Mouse (Mus musculus) hindbrain, embryonic 10.5 days (tissue): Measurements from ENCODE around the gene Lamtor4. TPM values are rescaled to one million over a fixed set of nuclear protein-coding genes. Genes with fewer than 3 reads are reported as not detected.
A peak's percentile ranks its signal among the peaks of the same experiment; 100 is the strongest.
"Not testable (repeated sequence)": the region's sequence is repeated elsewhere in the genome, so short reads cannot be mapped to it uniquely, and the experiment has no call there.

Experiments
- DNase-seq: peaks from one replicate; pipeline ENCODE4 v3.0.0-alpha.2; 2017; ENCODE audit warnings: low spot score
- H3K27ac ChIP-seq: fragments of 300-500 bp; sonication (generic); 2 replicates; pipeline ENCODE4 v1.5.1; 2016; ENCODE audit warnings: mild to moderate bottlenecking, moderate library complexity
- H3K27me3 ChIP-seq: fragments of 300-500 bp; sonication (generic); 2 replicates; pipeline ENCODE4 v1.6.1; 2016; ENCODE audit warnings: mild to moderate bottlenecking; ENCODE audit not compliant: poor library complexity, insufficient read depth, severe bottlenecking
- H3K36me3 ChIP-seq: fragments of 300-500 bp; sonication (generic); 2 replicates; pipeline ENCODE4 v1.6.1; 2016; ENCODE audit warnings: mild to moderate bottlenecking, moderate library complexity
- H3K4me1 ChIP-seq: fragments of 300-500 bp; sonication (generic); replicated peaks from 2 replicates; pipeline ENCODE4 v1.6.1; 2016; ENCODE audit warnings: mild to moderate bottlenecking
- H3K4me3 ChIP-seq: fragments of 300-500 bp; sonication (generic); 2 replicates; pipeline ENCODE4 v1.5.1; 2016; ENCODE audit warnings: mild to moderate bottlenecking, moderate library complexity
- H3K9me3 ChIP-seq: fragments of 300-500 bp; sonication (generic); 2 replicates; pipeline ENCODE4 v1.6.1; 2016; ENCODE audit warnings: mild to moderate bottlenecking, moderate library complexity
- WGBS: fragments of 180-500 bp; shearing (Covaris S2); methylation state at CpG from one replicate; pipeline ENCODE4 v1.1.7; 2016; 5-methylcytosine and 5-hydroxymethylcytosine counted together
- polyA plus RNA-seq: library from polyadenylated mRNA; unstranded; fragments of >200 nt; fragmentation: Nextera tagmentation; extraction: Ambion mirVana; gene quantifications from 2 replicates; pipeline ENCODE4 v1.2.1, GENCODE M21; 2016

Lamtor4 gene
- polyA plus RNA-seq = 49.5 and 63.6 TPM in 2 replicates

GRCm38 (mm10) chr5:138255353-138256093, at the start of gene Lamtor4:
Gene Lamtor4, plus strand, starts transcription at chr5:138255482.
- Histone ChIP-seq H3K27me3 (no peaks in the 10 kb centered on the region), H3K9me3 (0 out of 2 replicates have a peak, but pooled peaks cover 3% of the 10 kb centered on the region), H3K4me1 (peaks cover 26% of the 10 kb centered on the region), H3K27ac (peak within 1 kb of the TSS; percentile 86), H3K36me3 (peaks cover 35% of the 10 kb centered on the region), H3K4me3 (peak within 1 kb of the TSS; percentile 84)
- peak; percentile 91 for DNase-seq
- under 1% methylated on average over 38 of the region's 38 CpGs for WGBS

GRCm38 (mm10) chr5:138207253-138207652, 48.0 kb upstream of the Lamtor4 start:
- Histone ChIP-seq H3K27ac (no peak overlapping the region), H3K9me3 (peaks cover 16% of the 10 kb centered on the region), H3K36me3 (no peaks in the 10 kb centered on the region), H3K27me3 (no peaks in the 10 kb centered on the region), H3K4me1 (no peaks in the 10 kb centered on the region), H3K4me3 (no peak overlapping the region)
- 88% methylated on average over 1 of the region's 1 CpGs for WGBS
- no peak for DNase-seq

DNA sequence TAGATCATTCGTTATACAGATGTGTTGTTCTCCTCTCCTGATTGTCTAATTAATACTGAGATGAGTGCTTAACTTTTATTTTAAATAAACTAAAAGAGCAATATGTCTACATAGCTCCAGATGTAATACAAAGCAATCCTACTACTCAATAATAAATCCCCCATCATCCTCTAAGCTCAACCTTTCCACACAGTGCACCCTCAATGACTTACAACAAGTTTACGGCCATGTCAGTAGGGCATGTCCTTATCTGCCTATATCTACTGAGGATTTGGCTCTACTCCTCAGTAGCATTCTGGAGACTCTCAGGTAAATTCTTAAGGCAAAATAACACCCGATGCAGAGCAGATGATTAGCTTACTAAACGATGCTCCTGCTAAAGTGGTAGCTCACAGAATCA, 47.4 kb upstream of the Lamtor4 start:
- WGBS = 89% methylated on average over 4 of the region's 4 CpGs
- no peaks in the 10 kb centered on the region for H3K27me3 ChIP-seq

DNA sequence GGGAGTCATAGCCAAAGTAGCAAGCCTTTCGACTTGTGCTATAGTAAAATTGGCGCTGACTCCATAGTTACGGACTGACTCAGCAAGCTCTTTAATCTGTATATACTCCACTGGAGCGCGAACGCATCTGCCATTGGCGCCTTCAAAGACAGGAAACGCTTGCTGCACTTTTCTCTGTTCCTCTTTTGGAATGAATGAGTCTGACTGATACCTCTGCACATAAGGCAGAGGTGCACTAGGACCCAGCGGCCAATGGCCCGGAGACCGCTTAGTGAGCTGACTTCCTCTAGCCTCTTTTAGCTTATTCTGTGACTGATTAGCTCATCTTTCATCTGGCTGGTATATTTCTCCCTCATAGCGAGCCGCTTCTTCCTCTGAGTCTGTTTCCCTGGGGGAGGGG, 38.6 kb upstream of the Lamtor4 start:
- H3K9me3 ChIP-seq = peaks cover 41% of the 10 kb centered on the region
- DNase-seq, H3K36me3 ChIP-seq, H3K27me3 ChIP-seq, H3K4me1 ChIP-seq, H3K27ac ChIP-seq, H3K4me3 ChIP-seq: not testable (repeated sequence)
- WGBS = 93% methylated on average over 13 of the region's 13 CpGs

More for the DNA sequence above, 47.4 kb upstream of the Lamtor4 start:
- no peak for DNase-seq
- H3K9me3 ChIP-seq = peaks cover 19% of the 10 kb centered on the region
- H3K4me1 ChIP-seq = no peaks in the 10 kb centered on the region
- H3K27ac ChIP-seq = no peak overlapping the region
- H3K36me3 ChIP-seq = no peaks in the 10 kb centered on the region
- no peak overlapping the region for H3K4me3 ChIP-seq

- WGBS = 80% methylated on average over 2 of the region's 2 CpGs
- Histone ChIP-seq H3K4me3 (no peak overlapping the region), H3K27me3 (no peaks in the 10 kb centered on the region), H3K36me3 (no peaks in the 10 kb centered on the region), H3K4me1 (no peaks in the 10 kb centered on the region), H3K27ac (no peak overlapping the region), H3K9me3 (peaks cover 26% of the 10 kb centered on the region)
- no peak for DNase-seq
Observed at GRCm38 (mm10) chr5:138219864-138220263, 35.4 kb upstream of the Lamtor4 start.

GRCm38 (mm10) chr5:138222111-138222510, 33.2 kb upstream of the Lamtor4 start:
- Histone ChIP-seq H3K9me3 (peaks cover 3% of the 10 kb centered on the region; the same call in 1 of the 2 replicates), H3K27ac (no peak overlapping the region), H3K4me3 (no peak overlapping the region), H3K36me3 (no peaks in the 10 kb centered on the region), H3K4me1 (no peaks in the 10 kb centered on the region), H3K27me3 (no peaks in the 10 kb centered on the region)
- DNase-seq = peak; percentile 71
- 26% methylated on average over 4 of the region's 4 CpGs for WGBS

DNA sequence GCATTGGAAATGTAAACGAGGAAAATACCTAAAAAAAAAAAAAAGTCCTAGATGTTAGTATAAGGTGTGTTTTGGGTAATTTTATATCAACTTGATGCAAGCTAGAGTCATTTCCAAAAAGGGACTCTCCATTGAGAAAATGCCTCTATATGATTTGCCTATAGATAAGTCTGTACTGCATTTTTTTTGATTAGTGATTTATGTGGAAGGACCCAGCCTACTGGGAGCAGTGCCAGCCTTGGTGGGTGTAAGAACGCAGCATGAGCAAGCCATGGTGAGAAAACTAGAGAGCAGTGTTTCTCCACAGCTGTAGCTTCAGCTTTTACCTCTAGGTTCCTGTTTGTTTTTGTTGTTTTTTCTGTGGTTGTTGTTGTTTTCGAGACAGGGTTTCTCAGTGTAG, 32.0 kb upstream of the Lamtor4 start:
- Histone ChIP-seq H3K9me3 (no peaks in the 10 kb centered on the region), H3K4me3 (no peak overlapping the region), H3K4me1 (no peaks in the 10 kb centered on the region), H3K27me3 (no peaks in the 10 kb centered on the region), H3K36me3 (no peaks in the 10 kb centered on the region), H3K27ac (no peak overlapping the region)
- WGBS = 67% methylated on average over 3 of the region's 3 CpGs
- DNase-seq = no peak

GRCm38 (mm10) chr5:138225700-138226099, 29.6 kb upstream of the Lamtor4 start, which contains the start of gene Nxpe5:
Gene Nxpe5, plus strand, starts transcription at chr5:138225898.
- no peaks in the 10 kb centered on the region for H3K27me3 ChIP-seq
- no peaks in the 10 kb centered on the region for H3K4me1 ChIP-seq
- no peak within 1 kb of the TSS for H3K4me3 ChIP-seq
- no peaks in the 10 kb centered on the region for H3K9me3 ChIP-seq
- no peak within 1 kb of the TSS for H3K27ac ChIP-seq
- no peaks in the 10 kb centered on the region for H3K36me3 ChIP-seq
- no peak for DNase-seq
- WGBS = 61% methylated on average over 2 of the region's 2 CpGs

GRCm38 (mm10) chr5:138226491-138226890, 28.8 kb upstream of the Lamtor4 start:
- no peak for DNase-seq
- no peak overlapping the region for H3K27ac ChIP-seq
- H3K36me3 ChIP-seq = no peaks in the 10 kb centered on the region
- WGBS = 83% methylated on average over 4 of the region's 4 CpGs
- H3K27me3 ChIP-seq = no peaks in the 10 kb centered on the region
- H3K4me1 ChIP-seq = no peaks in the 10 kb centered on the region
- H3K4me3 ChIP-seq = no peak overlapping the region
- H3K9me3 ChIP-seq = no peaks in the 10 kb centered on the region

DNA sequence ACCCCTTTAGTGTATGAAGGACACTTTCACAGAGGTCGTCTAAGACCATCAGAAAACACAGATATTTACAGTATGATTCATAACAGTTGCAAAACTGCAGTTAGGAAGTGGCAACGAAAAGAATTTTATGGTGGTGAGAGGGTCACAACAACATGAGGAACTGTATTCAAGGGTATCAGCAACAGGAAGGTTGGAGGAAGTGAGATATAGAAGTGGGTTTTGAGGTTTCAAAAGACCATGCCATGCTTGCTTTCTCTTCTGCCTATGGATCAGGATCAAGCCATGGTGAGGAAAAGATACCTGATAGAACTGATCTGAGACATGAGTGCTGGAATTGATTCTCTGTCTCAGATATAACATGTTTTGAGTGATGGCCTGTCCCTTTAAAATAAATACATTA, 27.9 kb upstream of the Lamtor4 start:
- DNase-seq = no peak
- Histone ChIP-seq H3K4me3 (no peak overlapping the region), H3K36me3 (no peaks in the 10 kb centered on the region), H3K27me3 (no peaks in the 10 kb centered on the region), H3K9me3 (no peaks in the 10 kb centered on the region), H3K27ac (no peak overlapping the region), H3K4me1 (no peaks in the 10 kb centered on the region)
- WGBS = 72% methylated on average over 2 of the region's 2 CpGs

DNA sequence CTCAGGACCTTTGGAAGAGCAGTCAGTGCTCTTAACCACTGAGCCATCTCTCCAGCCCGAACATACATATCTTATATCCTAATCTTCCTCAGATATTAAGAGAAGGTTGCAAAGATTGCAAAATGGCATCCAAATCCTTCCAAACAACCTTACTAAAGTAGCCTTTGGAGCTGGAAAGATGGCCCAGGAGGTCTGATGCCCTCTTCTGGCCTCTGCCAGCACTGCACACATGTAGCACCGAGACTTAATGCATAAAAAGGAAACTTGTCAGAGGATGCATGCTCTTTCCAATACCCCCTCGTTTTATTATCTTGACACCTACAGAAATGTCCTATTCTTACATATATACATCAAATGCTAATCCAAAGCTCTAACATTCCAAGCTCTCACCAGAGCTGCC, 27.3 kb upstream of the Lamtor4 start:
- 64% methylated on average over 3 of the region's 3 CpGs for WGBS
- peak; percentile 7 for DNase-seq
- Histone ChIP-seq H3K4me3 (no peak overlapping the region), H3K27ac (no peak overlapping the region), H3K9me3 (no peaks in the 10 kb centered on the region), H3K36me3 (no peaks in the 10 kb centered on the region), H3K27me3 (no peaks in the 10 kb centered on the region), H3K4me1 (no peaks in the 10 kb centered on the region)

DNA sequence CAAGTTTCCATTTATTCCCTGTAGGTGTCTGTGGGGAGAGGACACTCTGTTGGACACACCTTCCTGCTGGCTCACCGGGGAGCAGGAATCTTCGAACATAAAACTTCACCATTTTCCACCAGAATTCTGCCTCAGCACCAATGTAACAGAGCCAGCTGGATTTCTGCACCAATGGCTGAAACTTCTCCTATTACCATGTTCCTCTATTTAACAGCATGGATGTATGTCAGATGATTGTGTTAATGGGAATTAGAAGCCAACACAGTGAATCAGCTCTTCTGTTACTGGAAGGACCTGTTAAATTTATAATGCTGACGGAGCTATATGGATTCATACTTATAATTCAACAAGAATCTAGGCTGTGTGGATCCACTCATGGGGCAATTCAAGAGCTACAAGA, 25.8 kb upstream of the Lamtor4 start:
- no peak overlapping the region for H3K27ac ChIP-seq
- no peaks in the 10 kb centered on the region for H3K27me3 ChIP-seq
- no peaks in the 10 kb centered on the region for H3K9me3 ChIP-seq
- no peak overlapping the region for H3K4me3 ChIP-seq
- H3K36me3 ChIP-seq = no peaks in the 10 kb centered on the region
- DNase-seq = no peak
- 93% methylated on average over 3 of the region's 3 CpGs for WGBS
- H3K4me1 ChIP-seq = no peaks in the 10 kb centered on the region

DNA sequence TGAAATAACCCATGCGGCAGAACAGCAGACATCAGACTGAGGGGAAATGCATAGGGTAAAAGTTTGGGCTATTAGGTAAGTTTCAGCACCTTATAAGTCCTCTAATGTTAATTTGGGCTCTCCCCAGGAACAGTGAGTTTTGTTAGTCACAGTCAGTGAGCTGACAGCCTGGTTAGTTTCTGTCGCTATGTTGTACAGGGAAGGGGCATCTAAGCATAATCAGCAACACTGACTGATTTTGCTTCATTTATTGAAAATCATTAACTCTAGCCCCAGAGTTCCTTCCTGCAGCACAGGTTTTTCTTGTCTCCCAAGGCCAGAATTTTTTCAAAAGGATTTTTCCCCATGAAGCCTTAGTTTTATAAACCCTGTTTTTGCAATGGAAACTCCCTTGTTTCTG, 21.5 kb upstream of the Lamtor4 start:
- Histone ChIP-seq H3K27me3 (no peaks in the 10 kb centered on the region), H3K36me3 (no peaks in the 10 kb centered on the region), H3K9me3 (no peaks in the 10 kb centered on the region), H3K27ac (no peak overlapping the region), H3K4me1 (no peaks in the 10 kb centered on the region), H3K4me3 (no peak overlapping the region)
- DNase-seq = no peak
- 81% methylated on average over 2 of the region's 2 CpGs for WGBS

- Histone ChIP-seq H3K27me3 (no peaks in the 10 kb centered on the region), H3K4me1 (no peaks in the 10 kb centered on the region), H3K4me3 (no peak overlapping the region), H3K9me3 (no peaks in the 10 kb centered on the region), H3K36me3 (no peaks in the 10 kb centered on the region), H3K27ac (no peak overlapping the region)
- DNase-seq = no peak
Observed at GRCm38 (mm10) chr5:138234224-138234623, 21.1 kb upstream of the Lamtor4 start.
